In genomic region chr12:102302322-102302721, GRCm38 (mm10) we compare ENCODE assay signal across 9 mouse cellular contexts. TPM values are rescaled to one million over a fixed set of nuclear protein-coding genes. Genes with fewer than 3 reads are reported as not detected.
DNase-seq lines count a peak whose midpoint lies in the region; ATAC-seq and TF ChIP-seq lines count a peak whose summit lies in the region.
"Had no signal": no experiment of that assay in that cellular context is flagged by ENCODE, and none has a peak within 500 bp of the region (broad histone marks: within the 10 kb centered on the region; RNA-seq: fewer than 3 reads in every experiment).

No protein-coding gene starts in this region.

- H3K4me1 ChIP-seq in heart, embryonic 13.5 days, result peaks cover 70% of the 10 kb centered on the region
- H3K4me1 ChIP-seq in bone marrow, adult 2 months (ENCODE audit: control insufficient read depth, insufficient read depth, low read length), result peaks cover 21% of the 10 kb centered on the region
- peaks cover 47% of the 10 kb centered on the region for H3K4me1 ChIP-seq in kidney, embryonic 15.5 days
- peaks cover 99% of the 10 kb centered on the region for H3K4me1 ChIP-seq in megakaryocyte, embryonic 14.5 days

- no peaks in the 10 kb centered on the region for H3K9me3 ChIP-seq in heart, embryonic 13.5 days
- no peaks in the 10 kb centered on the region for H3K9me3 ChIP-seq in kidney, embryonic 15.5 days (replicated peaks)
- 0 out of 2 replicates have a peak, but pooled peaks cover 3% of the 10 kb centered on the region for H3K9me3 ChIP-seq in megakaryocyte, embryonic 14.5 days
- H3K9me3 ChIP-seq: forebrain, embryonic 13.5 days had no signal

- no peak overlapping the region for H3K4me2 ChIP-seq in heart, embryonic 13.5 days
- no peak overlapping the region for H3K4me2 ChIP-seq in kidney, embryonic 15.5 days
- H3K4me2 ChIP-seq: forebrain, embryonic 13.5 days had no signal

- no peak for TF ChIP-seq POLR2A in bone marrow, adult 2 months (IDR thresholded peaks at IDR 0.05; ENCODE audit: borderline replicate concordance, control insufficient read depth, low read depth, low read length)

- H3K27ac ChIP-seq in heart, embryonic 13.5 days (replicated peaks), result peak overlapping the region; percentile 10; the same call in 1 of the 2 replicates
- peak overlapping the region; percentile 80 for H3K27ac ChIP-seq in bone marrow, adult 2 months (ENCODE audit: control insufficient read depth, insufficient read depth, low read depth, low read length, poor library complexity)
- H3K27ac ChIP-seq in kidney, embryonic 15.5 days, result peak overlapping the region; percentile 52; the same call in 1 of the 2 replicates
- H3K27ac ChIP-seq: forebrain, embryonic 13.5 days had no signal

- no peaks in the 10 kb centered on the region for H3K36me3 ChIP-seq in heart, embryonic 13.5 days
- H3K36me3 ChIP-seq in kidney, embryonic 15.5 days, result no peaks in the 10 kb centered on the region
- H3K36me3 ChIP-seq in megakaryocyte, embryonic 14.5 days (replicated peaks; ENCODE audit: low read length), result peaks cover 85% of the 10 kb centered on the region

- no peak for ATAC-seq in heart, embryonic 13.5 days (ENCODE audit: extremely low read depth, insufficient number of reproducible peaks, low FRiP score, low TSS enrichment)
- no peak for ATAC-seq in kidney, embryonic 15.5 days (replicated peaks; ENCODE audit: low FRiP score)
- ATAC-seq: forebrain, embryonic 13.5 days had no signal

- no peaks in the 10 kb centered on the region for H3K27me3 ChIP-seq in heart, embryonic 13.5 days (replicated peaks)
- no peaks in the 10 kb centered on the region for H3K27me3 ChIP-seq in kidney, embryonic 15.5 days
- no peaks in the 10 kb centered on the region for H3K27me3 ChIP-seq in megakaryocyte, embryonic 14.5 days (replicated peaks)
- H3K27me3 ChIP-seq: forebrain, embryonic 13.5 days had no signal

- TF ChIP-seq CTCF in bone marrow, adult 2 months (IDR thresholded peaks at IDR 0.05; ENCODE audit: control insufficient read depth, insufficient read depth, low read length), result no peak

- 69% methylated on average over 9 of the region's 9 CpGs for WGBS in heart, embryonic 13.5 days
- 10% methylated on average over 9 of the region's 9 CpGs for WGBS in bone marrow, adult 2 months
- WGBS in kidney, embryonic 15.5 days, result 71% methylated on average over 9 of the region's 9 CpGs

- H3K9ac ChIP-seq in heart, embryonic 13.5 days, result no peak overlapping the region
- H3K9ac ChIP-seq in kidney, embryonic 15.5 days, result no peak overlapping the region
- H3K9ac ChIP-seq: forebrain, embryonic 13.5 days had no signal

- intact Hi-C loops in heart, postnatal 36 days (cut with DNase I), result no loop called here

- H3K4me3 ChIP-seq in heart, embryonic 13.5 days, result no peak overlapping the region
- no peak overlapping the region for H3K4me3 ChIP-seq in bone marrow, adult 2 months (replicated peaks; ENCODE audit: control insufficient read depth, low read depth, low read length)
- no peak overlapping the region for H3K4me3 ChIP-seq in kidney, embryonic 15.5 days (replicated peaks)
- H3K4me3 ChIP-seq in megakaryocyte, embryonic 14.5 days (replicated peaks), result peak overlapping the region; percentile 56
- H3K4me3 ChIP-seq: forebrain, embryonic 13.5 days had no signal

- DNase-seq in heart, postnatal 36 days, result no peak
- no peak for DNase-seq in testis, postnatal 14 days (ENCODE audit: low spot score)
- no peak for DNase-seq in layer of hippocampus, adult 11-12 months (ENCODE audit: low spot score)
- DNase-seq in embryo, embryonic 9.5 days (ENCODE audit: extremely low spot score), result no peak

RNA-seq across cellular contexts. Expression of gene Rin3, which starts 19.5 kb away (rescaled TPM):
- polyA plus RNA-seq in heart, embryonic 13.5 days (2015; fragmentation: Nextera tagmentation; extraction: Ambion mirVana), result 8.0 and 10.2 TPM in 2 replicates
- total RNA-seq in heart, postnatal 36 days (2021), result 10 to 100 TPM; 13.7 to 21.0 TPM
- 35.3 and 102 TPM in 2 replicates for polyA plus RNA-seq in bone marrow, adult 2 months (2011; ENCODE audit: insufficient read depth, insufficient read length, low replicate concordance, missing spikeins)
- polyA plus RNA-seq in kidney, embryonic 15.5 days (2015; fragmentation: Nextera tagmentation; extraction: Ambion mirVana), result 10.0 and 10.5 TPM in 2 replicates
- 117 and 151 TPM in 2 replicates for polyA plus RNA-seq in megakaryocyte, embryonic 14.5 days (2012; ENCODE audit: insufficient read depth, low replicate concordance)

Comparison
In these comparisons a context has a peak if more than half of its experiments do, and no peak if none do; other contexts are left out.
1. H3K27ac ChIP-seq: peak in every context shown above with its lines; median percentile 80 in bone marrow, adult 2 months; 52 in kidney, embryonic 15.5 days; 10 in heart, embryonic 13.5 days.